Mouse (Mus musculus) embryonic stem cell, embryonic (primary cell): ENCODE measurements around the gene Shc4.

Source experiments
- CTCF ChIA-PET, 4 experiments: fragments of 300-600 bp in 2 of 4; fragments of 350-600 bp in 2 of 4; sonication (Branson Sonifier 250); formaldehyde crosslinking; loops; one replicate each; lab custom pipeline; 2022; ENCODE audit warnings: inconsistent platforms in 2 of 4; lab: Charles Lee
- POLR2A ChIA-PET, 4 experiments: fragments of 300-600 bp in 2 of 4; fragments of 350-600 bp in 2 of 4; sonication (Branson Sonifier 250); formaldehyde crosslinking; loops; one replicate each; lab custom pipeline; 2022; ENCODE audit warnings: antibody characterized with exemption in 4 of 4, inconsistent platforms in 1 of 4; lab: Charles Lee

Gene Shc4

GRCm38 (mm10) chr2:125662517-125662916 lies 61.4 kb downstream of the Shc4 start:
- ChIA-PET POLR2A (no interaction called here), CTCF (no interaction called here)

- ChIA-PET CTCF (interaction anchor here in 1 of 4 experiments (0.9 to 1.8 kb wide), 3 partner anchors 36 to 218 kb away, joined by 3 to 7 read pairs (median 4); partner anchors contain the start of gene Cep152), POLR2A (interaction anchor here in 2 of 4 experiments (0.6 to 0.7 kb wide), 3 partner anchors 12 to 929 kb away, joined by 3 to 4 read pairs (median 3); partner anchors contain the start of gene Eid1 (in 1 of the 2))
Measured at GRCm38 (mm10) chr2:125661156-125661555, 62.8 kb downstream of the Shc4 start.

- POLR2A ChIA-PET: interaction anchor here in 1 of 4 experiments (0.6 to 0.7 kb wide), 2 partner anchors 12 to 393 kb away, joined by 3 to 4 read pairs; partner anchors contain the start of gene Eid1
- CTCF ChIA-PET: interaction anchor here (0.5 to 1.8 kb wide), 7 partner anchors 11 to 312 kb away, joined by 3 to 7 read pairs (median 4); partner anchors contain the start of gene Cep152 (in 1 of the 4)
Measured at GRCm38 (mm10) chr2:125660537-125661130, 63.3 kb downstream of the Shc4 start.

GRCm38 (mm10) chr2:125659823-125660536 lies 64.0 kb downstream of the Shc4 start:
- POLR2A ChIA-PET: interaction anchor here in 1 of 4 experiments (1.1 kb wide), 1 partner anchor 72 kb away, joined by 3 read pairs; no protein-coding TSS in a partner anchor
- CTCF ChIA-PET: interaction anchor here (0.6 to 1.8 kb wide), 8 partner anchors 12 to 501 kb away, joined by 3 to 7 read pairs (median 3); partner anchors contain the start of gene Cep152 (in 1 of the 4)

- POLR2A ChIA-PET: no interaction called here
- CTCF ChIA-PET: interaction anchor here in 1 of 4 experiments (0.8 kb wide), 1 partner anchor 12 kb away, joined by 5 read pairs; no protein-coding TSS in a partner anchor
Measured at GRCm38 (mm10) chr2:125655391-125655790, 68.6 kb downstream of the Shc4 start.

DNA sequence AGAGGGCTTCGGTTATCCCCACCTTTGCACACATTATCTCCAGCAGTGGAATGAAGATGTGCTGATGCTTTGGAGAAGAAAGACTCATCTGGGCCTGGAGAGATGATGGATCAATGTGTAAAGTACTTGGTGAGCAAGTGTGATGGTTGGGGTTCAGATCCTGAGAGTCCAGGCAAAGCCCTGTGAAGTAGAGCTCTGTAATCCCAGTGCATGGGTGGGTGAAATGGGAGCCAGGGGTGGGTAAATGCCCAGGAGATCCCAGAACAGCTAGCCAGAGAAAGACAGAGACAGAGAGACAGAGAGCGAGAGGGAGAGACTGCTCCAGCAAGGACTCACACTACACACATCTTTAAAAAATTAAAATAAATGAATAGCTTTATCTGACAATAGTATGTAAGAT lies 70.7 kb downstream of the Shc4 start:
- CTCF ChIA-PET: no interaction called here
- POLR2A ChIA-PET: no interaction called here

GRCm38 (mm10) chr2:125651563-125651962 lies 72.4 kb downstream of the Shc4 start:
- POLR2A ChIA-PET: no interaction called here
- CTCF ChIA-PET: no interaction called here

DNA sequence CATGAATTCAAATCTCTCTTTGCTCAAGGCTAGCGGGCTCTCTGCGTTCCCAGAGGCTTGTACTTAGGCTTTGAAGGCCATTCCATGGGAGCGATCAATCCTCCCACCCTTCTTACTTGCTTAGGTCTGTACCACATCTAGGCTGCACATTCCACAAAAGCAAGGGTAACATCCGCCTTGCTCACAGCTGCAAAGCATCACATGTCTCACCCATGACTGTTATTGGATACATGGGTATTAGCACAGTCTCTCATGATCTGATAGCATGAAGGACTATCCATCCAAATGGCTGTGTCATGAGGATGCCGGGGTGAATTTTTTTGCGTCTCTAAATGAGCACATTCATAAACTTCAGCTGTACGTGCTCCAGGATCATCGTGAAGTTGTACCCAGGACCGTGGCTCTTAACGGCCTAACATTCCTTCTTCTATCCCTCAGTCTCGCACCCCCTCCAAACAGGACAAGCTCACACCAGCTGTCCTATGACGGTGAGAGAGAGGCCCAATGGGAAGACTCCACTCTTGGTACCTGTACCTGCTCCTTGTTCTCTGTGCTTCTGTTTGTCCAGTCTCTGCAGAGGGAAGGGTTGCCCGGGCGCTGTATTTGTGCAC lies 73.1 kb downstream of the Shc4 start:
- ChIA-PET CTCF (no interaction called here), POLR2A (no interaction called here)

- CTCF ChIA-PET: no interaction called here
- POLR2A ChIA-PET: no interaction called here
Measured at GRCm38 (mm10) chr2:125650038-125650437, 73.9 kb downstream of the Shc4 start.

DNA sequence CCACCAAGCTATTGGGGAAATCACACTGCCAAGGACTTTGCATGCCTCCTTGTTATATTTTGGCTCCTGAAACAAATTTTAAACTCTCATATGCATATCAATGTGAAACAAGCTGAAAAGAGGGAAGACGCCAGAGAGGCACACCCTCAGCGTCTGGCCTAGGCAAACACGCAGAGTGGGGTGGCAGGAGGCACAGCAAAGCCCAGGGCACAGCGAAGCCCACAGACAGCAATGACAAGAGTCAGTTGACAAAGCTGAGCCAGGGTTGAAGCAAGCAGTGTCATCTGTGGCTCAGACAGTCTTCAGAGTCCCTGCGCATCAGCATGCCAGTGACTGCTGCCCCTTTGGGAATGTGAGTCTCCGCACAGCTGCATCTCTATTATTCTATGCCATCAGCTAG lies 79.0 kb downstream of the Shc4 start:
- ChIA-PET POLR2A (interaction anchor here in 1 of 4 experiments (1.5 kb wide), 1 partner anchor 20 kb away, joined by 3 read pairs; the partner anchor contains the start of gene Cep152), CTCF (no interaction called here)

GRCm38 (mm10) chr2:125637331-125637730 lies 86.6 kb downstream of the Shc4 start:
- POLR2A ChIA-PET: interaction anchor here in 1 of 4 experiments (0.7 kb wide), 1 partner anchor 13 kb away, joined by 3 read pairs; the partner anchor contains the start of gene Cep152
- CTCF ChIA-PET: no interaction called here

GRCm38 (mm10) chr2:125630010-125630409 lies 93.9 kb downstream of the Shc4 start:
- ChIA-PET CTCF (no interaction called here), POLR2A (no interaction called here)

DNA sequence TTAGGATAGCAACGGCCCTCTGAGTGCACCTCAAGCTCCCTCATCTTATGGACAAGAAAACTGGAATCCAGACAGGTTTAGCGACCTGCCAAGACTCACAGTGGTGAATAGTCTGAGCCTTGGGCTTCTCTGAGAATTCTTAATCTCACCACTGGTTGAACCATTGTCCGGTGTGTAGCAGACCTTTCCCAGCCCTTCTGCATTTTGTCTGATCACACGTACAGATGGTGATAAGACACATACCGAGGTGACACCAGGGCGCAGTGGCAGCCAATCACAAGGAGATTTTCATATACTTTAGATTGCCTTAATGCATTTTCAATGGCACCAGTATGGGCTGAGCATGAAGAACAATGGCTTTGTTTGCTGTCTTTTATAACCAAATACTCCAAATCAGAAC lies 95.5 kb downstream of the Shc4 start:
- CTCF ChIA-PET: no interaction called here
- POLR2A ChIA-PET: no interaction called here

DNA sequence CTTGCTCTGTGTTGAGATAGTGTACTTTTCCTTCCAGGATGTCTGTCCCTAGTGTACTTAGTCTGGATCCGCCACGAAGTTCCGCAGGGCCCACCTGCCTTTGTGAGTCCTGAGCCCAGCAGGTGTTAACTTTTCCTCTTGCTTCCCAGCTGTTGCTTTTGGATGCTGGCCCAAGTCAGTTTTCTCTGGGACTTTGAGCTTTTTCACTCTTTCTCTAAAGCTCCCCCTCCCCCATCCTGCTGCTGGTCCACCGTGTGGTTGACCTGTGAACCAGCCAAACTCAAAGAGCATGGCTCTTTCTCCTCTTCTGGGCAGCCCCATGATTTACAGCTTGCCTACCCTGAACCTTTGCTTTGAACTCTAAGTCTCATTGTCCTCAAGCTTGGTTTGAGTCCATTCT lies 97.4 kb downstream of the Shc4 start:
- ChIA-PET CTCF (no interaction called here), POLR2A (no interaction called here)

DNA sequence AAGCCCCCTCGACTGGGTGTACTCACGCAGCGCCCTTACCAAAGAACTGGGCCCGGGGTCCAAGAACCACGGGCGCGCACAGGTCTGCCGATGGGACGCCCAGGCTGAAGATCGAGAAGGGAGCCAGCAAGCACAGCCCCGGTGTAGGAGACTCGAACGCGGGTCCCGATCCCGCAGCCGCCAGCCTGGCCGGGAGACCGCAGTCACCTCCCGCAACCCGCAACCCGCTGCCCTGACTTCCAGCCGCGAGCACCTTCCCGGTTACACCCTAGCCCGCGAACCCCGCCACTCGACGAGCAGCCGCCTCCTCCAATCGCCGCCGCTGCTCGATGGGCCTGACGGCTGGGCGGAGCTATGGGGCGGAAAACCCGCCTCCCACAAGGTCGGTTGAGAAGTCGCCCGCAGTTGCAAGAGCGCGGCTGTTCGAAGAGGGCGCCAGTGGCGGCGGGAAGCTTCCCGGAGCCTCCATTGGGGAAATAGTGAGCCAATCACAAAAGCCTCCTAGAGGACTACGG lies 99.1 kb downstream of the Shc4 start, which contains the start of gene Cep152:
Gene Cep152 (minus strand): TSS at position 277 of the 515 bp plus-strand sequence.
- ChIA-PET CTCF (interaction anchor here in 3 of 4 experiments (0.5 to 1.7 kb wide), 15 partner anchors 15 to 948 kb away, joined by 3 to 6 read pairs (median 3); partner anchors contain the start of genes Shc4 (in 2 of the 3) and Dut (in 1 of the 3)), POLR2A (interaction anchor here in 3 of 4 experiments (0.6 to 2.7 kb wide), 33 partner anchors 8 to 1446 kb away, joined by 3 to 29 read pairs (median 3); partner anchors contain the start of genes Eid1 (in 2 of the 3), Blvra (in 1 of the 3), Cops2 (in 1 of the 3) and Dtwd1 (in 1 of the 3))

DNA sequence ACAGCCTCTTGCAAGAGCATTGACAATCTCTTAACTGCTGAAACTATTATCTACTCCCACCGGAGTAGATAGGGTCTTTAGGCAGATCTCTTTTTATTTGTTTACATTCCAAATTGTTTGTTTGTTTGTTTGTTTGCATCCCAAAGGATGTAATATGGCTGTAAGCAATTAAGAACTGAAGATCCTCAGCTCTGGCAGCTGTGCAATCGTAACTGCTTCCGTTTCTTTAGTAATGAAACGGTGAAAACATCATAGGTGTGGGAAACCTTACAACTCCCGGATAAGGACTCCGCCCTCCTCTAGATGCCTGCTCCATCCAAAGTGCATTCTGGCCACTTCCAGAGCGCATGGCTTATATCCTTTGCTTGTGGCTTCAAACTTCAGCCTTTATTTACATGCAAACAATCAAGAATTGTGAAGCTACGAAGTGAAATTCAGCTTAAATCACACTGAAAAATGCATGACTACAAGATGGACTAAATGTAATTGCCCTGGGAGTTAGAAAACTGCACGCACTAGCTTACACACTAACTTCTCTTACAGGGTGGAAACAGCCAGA lies 99.7 kb downstream of the Shc4 start:
- ChIA-PET CTCF (interaction anchor here in 1 of 4 experiments (1.7 kb wide), 1 partner anchor 26 kb away, joined by 3 read pairs; no protein-coding TSS in a partner anchor), POLR2A (interaction anchor here in 2 of 4 experiments (0.9 to 2.7 kb wide), 16 partner anchors 8 to 376 kb away, joined by 3 to 29 read pairs (median 4); partner anchors contain the start of gene Eid1 (in 2 of the 2))

DNA sequence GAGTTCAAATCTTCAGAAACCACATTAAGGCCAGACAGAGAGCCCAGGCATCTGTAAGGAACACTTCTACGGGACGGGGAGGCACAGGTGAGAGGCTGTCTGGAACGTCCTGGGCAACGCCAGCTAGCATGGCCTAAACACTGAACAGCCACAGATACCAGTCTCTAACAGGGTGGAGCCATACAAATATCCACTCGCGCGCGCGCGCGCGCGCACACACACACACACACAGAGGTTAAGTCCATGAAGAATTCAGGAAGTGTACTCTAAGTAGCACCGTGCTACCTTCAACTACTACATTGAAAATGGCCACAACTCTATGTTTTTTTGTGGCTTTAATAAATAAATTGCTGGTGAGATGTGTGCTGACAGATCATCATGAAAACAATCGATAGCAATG lies 100.7 kb downstream of the Shc4 start:
- POLR2A ChIA-PET: interaction anchor here in 2 of 4 experiments (0.5 to 2.7 kb wide), 3 partner anchors 8 to 24 kb away, joined by 3 to 29 read pairs (median 4); no protein-coding TSS in a partner anchor
- CTCF ChIA-PET: no interaction called here
